Mouse (Mus musculus) ovary, postnatal 10 days (tissue): Measurements from ENCODE around the gene Ctbp2.
A peak's percentile ranks its signal among the peaks of the same experiment; 100 is the strongest.

Experiments used
- DNase-seq: peaks from one replicate; pipeline ENCODE4 v3.0.0; 2022; ENCODE audit warnings: low spot score

Gene Ctbp2

GRCm38 (mm10) chr7:133040688-133041345 is 83.3 kb downstream of the Ctbp2 start:
- DNase-seq, result no peak

GRCm38 (mm10) chr7:133039556-133040255 is 84.4 kb downstream of the Ctbp2 start:
- no peak for DNase-seq

- no peak for DNase-seq
Observed at GRCm38 (mm10) chr7:133037618-133038017, 86.5 kb downstream of the Ctbp2 start.

GRCm38 (mm10) chr7:133037217-133037616 is 86.9 kb downstream of the Ctbp2 start:
- no peak for DNase-seq

GRCm38 (mm10) chr7:133035901-133036300 is 88.3 kb downstream of the Ctbp2 start:
- no peak for DNase-seq

GRCm38 (mm10) chr7:133032589-133033203 is 91.5 kb downstream of the Ctbp2 start:
- peak; percentile 36 for DNase-seq

GRCm38 (mm10) chr7:133029496-133030047 is 94.6 kb downstream of the Ctbp2 start:
- DNase-seq, result no peak

- DNase-seq, result no peak
Observed at GRCm38 (mm10) chr7:133029004-133029403, 95.2 kb downstream of the Ctbp2 start.

- DNase-seq, result no peak
Observed at GRCm38 (mm10) chr7:133027930-133028329, 96.2 kb downstream of the Ctbp2 start.

- no peak for DNase-seq
Observed at GRCm38 (mm10) chr7:133024694-133025093, 99.5 kb downstream of the Ctbp2 start.

- DNase-seq, result no peak
Observed at GRCm38 (mm10) chr7:133019481-133020020, 104.6 kb downstream of the Ctbp2 start.

- no peak for DNase-seq
Observed at GRCm38 (mm10) chr7:133018961-133019360, 105.2 kb downstream of the Ctbp2 start.

- no peak for DNase-seq
Observed at GRCm38 (mm10) chr7:133015416-133016070, 108.6 kb downstream of the Ctbp2 start.

GRCm38 (mm10) chr7:133014631-133015030 is 109.5 kb downstream of the Ctbp2 start:
- DNase-seq, result no peak

- no peak for DNase-seq
Observed at GRCm38 (mm10) chr7:133013923-133014322, 110.2 kb downstream of the Ctbp2 start.

- no peak for DNase-seq
Observed at GRCm38 (mm10) chr7:133012637-133013366, 111.4 kb downstream of the Ctbp2 start.

- DNase-seq, result no peak
Observed at GRCm38 (mm10) chr7:133011611-133012010, 112.5 kb downstream of the Ctbp2 start.

GRCm38 (mm10) chr7:133011191-133011590 is 113.0 kb downstream of the Ctbp2 start:
- no peak for DNase-seq

GRCm38 (mm10) chr7:133010477-133010876 is 113.7 kb downstream of the Ctbp2 start:
- no peak for DNase-seq

GRCm38 (mm10) chr7:133009676-133010075 is 114.5 kb downstream of the Ctbp2 start:
- no peak for DNase-seq

- DNase-seq, result no peak
Observed at GRCm38 (mm10) chr7:133008663-133009062, 115.5 kb downstream of the Ctbp2 start.
